Mouse (Mus musculus): ENCODE measurements around the gene Hcar2.

Hcar2 gene

DNA sequence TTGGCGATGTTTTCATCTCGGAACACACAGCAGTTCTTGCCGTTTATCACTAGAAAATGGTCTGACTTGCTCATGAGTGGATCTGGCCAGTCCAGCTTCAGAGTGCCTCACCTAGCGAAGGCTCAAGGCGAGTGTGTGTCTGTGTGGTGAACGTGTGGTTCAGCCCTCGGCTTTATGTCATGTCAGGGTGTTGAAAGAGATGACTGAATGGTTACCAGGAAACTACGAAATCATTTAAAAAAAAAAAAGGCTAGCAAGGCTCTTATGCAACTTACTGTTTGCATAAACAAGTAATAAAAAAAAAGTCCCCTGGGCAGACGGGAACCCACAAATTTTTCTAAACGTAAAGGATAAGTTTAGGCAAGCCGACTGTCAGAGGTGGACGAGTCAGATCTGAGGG is at the start of gene Hcar2:
Gene Hcar2 (minus strand): TSS at position 135 of the 400 bp plus-strand sequence.
- peak in 1 of 2 experiments; percentile 41 for DNase-seq (ENCODE audit: low spot score in 2 of 2)

DNA sequence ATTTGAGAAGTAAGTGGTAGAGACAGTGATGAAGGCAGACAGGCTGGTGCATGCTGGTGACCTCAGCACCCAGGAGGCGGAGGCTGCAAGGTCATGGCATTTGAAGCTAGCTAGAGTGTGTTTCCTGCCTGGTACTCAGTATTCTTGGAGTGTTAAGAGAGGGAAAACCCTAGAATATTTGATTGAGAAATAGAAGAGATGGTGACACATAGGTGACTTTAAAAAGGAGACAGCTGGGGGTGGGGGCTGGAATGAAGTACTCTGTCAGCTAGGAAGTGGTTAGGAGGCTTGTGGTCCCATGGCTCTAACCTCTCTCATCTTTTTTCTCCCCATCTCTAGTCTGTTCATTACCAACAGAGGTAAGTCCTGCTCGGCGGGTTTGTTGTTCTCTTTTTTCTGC is 49.6 kb upstream of the Hcar2 start:
- peak; percentile 30 to 31 for DNase-seq (ENCODE audit: low spot score in 2 of 2)

DNA sequence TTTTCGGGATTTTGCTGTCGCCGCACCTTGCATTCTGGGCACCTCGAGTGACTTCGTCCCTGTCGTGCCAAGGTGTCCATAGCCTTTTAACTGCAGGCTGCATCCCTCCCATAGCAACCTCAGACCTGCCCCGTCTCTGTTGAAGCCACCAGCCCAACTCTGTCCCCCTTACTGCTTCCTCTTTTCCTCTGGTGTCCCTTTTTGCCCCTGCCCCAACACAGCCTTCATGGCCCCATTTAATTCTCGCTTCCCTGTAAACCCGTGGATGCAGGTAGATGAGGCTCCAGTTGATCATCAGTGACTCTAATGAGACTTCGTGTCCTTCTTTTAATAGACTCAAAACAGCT is 42.3 kb upstream of the Hcar2 start:
- no peak for DNase-seq (ENCODE audit: low spot score in 2 of 2)

DNA sequence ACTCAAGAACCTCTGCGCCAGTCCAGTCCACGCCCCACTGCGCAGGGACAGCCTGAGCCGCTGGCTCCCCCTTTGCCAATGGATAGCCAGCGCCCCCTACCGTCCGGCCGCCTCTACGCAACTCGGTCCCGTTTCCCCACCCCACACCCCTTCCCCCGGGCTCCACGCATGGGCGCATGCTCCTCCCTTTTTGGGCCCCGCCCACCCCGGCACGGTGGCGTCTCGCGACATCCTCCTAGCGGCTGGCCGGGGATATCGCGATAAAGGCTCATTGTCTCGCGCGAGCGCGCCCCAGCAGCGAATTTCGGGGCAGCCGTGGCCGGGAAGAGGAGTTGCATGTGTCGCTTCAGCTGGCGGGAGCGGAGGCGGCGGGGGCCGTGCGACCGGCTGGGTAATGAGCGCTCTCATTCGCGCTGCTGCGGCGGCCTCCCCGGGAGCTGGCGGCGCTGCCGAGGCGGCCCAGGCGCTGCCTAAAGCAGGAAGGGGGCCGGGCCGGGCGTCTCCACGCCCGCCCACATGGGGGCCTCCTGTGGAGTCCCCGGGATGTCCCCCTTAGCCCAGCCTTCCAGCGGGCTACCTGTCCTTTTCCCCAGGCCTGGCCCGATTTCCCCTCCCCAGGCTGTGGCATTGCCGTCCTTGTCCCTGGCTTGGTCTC is 41.8 kb upstream of the Hcar2 start, which contains the start of gene Denr:
Gene Denr (plus strand): TSS at position 200 of the 655 bp plus-strand sequence.
- DNase-seq (ENCODE audit: low spot score in 2 of 2): peak; percentile 99

DNA sequence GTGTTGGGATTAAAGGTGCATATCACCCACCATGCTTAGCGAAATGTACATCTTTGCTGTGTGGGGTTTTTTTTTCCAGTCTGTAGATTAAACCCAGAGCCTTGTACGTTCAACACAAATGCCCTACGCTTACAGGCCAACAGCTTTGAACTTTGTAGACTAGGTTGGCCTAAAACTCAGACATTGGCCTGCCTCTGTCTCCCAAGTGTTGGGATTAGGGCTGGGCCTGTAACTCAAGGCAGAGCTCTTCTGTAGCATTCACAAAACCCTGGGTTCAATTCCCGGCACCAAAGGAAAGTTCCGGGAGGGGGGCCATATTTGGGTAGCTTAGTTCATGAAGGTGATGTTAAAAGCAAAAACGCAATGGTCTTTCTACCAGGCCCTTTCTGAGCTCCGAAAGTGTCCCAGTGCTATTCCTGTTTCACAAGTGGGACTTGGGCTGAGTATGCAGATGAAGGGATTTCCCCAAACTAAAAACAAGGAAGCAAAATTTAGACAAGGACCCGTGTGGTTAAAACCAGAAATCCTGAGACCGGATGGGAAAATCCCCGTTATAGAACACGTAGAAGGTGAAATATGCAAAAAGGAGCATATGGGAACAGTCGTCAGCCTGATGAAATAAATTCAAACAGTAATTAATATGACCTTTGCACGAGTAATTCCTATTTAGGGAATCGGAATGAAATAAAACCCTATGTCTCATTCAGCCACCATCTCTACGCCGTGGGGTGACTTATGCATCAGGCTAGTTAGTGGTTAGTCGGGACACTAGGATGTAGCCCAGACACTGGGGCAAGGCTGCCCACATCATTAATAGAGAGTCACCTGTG is 41.1 kb upstream of the Hcar2 start:
- no peak for DNase-seq (ENCODE audit: low spot score in 2 of 2)

DNA sequence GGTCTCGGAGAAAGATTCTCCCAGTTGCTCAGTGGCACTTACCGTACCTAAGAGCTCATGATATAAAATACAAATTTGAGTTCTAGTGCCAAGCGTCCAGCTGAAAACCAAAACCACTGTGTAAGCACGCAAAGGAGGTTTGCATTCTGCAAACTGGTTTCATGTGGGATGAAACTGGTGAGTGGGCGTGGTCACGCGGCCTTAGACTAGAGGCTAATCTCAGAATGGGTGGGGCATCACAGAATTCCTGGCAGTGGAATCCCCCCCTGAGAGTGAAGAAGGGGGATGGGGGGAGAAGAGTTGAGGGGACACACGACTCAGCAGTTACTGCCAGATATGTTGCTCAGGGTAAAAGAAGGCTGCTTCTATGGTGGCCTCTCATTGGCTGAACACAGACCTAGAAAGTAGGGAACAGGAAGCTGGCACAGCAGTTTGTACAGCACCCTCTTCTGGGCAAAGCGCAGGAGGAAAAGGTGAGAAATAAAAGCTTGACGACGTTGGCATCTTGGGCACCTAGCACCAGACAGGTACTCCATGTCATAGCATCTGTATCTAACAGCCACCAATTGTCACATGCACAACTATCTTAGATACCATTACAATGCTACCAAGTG is 38.9 kb upstream of the Hcar2 start:
- DNase-seq (ENCODE audit: low spot score in 2 of 2): no peak

DNA sequence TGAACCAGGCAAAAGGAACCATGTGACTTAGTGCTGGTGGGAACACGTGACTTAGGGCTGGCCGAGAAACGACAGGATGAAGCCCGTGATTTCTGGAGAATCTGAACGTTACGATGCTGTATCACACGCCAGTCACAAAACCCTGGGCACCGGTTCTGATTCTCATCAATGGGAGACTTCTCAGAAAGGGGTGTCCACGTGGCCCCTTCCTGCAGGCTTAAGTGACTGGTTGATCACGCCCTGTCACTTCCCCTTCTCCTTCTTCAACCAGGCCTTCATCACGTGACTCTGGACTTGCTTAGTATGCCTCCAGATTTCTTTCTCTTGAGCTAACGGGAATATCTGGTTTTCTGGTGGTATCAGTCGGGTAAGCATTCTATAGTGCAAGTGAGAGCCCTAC is 32.1 kb upstream of the Hcar2 start:
- peak in 1 of 2 experiments; percentile 21 for DNase-seq (ENCODE audit: low spot score in 2 of 2)

DNA sequence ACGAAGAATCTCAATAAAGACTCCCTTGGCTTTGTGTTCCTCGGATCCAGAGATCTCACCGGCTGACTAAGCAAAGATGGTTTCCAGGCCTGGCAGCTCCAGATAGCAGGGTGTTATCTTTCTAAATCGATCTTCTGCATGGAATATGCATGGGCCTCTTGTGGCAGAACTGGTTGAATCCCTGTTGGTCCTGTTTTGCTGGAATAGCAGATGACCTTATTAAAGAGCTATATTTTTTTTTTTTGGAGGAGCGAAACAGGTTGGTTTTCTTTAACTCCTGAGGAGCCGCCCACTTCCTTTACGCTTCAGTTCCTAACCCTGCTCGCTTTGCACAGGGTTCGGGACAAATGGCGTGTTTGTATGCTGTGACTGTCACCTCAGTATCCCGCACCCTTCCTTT is 31.1 kb upstream of the Hcar2 start:
- no peak for DNase-seq (ENCODE audit: low spot score in 2 of 2)

DNA sequence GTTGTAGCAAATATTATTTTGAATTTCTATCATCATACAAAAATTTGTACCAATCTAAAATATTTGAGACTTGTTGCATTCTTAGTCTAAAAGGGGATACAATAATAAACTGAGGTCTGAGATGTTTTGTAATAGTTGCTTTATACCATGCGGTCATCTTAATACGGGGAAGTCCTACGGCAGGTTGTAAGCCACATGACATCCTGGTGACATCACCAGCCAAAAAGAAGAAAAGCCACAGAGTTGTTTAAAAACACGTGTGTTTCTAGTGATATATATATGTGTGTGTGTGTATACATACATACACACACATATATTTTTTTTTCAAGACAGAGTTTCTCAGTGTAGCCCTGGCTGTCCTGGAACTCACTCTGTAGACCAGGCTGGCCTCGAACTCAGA is 28.2 kb upstream of the Hcar2 start:
- no peak for DNase-seq (ENCODE audit: low spot score in 2 of 2)

DNA sequence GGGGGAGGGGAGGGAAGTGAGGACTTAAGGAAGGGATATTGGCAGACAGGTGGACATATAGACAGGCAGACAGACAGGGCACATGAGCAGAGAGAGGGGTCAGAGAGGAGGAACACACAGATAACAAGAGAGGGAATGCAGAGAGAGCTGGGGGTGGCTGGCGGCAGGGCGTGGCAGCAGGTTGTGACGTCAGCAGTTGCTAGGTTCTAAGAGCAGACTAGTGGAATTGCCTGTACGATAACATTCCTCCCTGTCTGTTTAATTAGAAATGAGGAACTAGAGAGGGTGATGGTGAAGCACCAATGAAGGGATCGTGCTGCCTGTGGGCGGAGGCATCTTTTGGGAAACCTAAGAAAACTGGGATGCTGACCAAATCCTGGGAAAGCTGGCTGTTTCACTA is 26.4 kb upstream of the Hcar2 start:
- peak; percentile 51 to 68 for DNase-seq (ENCODE audit: low spot score in 2 of 2)

DNA sequence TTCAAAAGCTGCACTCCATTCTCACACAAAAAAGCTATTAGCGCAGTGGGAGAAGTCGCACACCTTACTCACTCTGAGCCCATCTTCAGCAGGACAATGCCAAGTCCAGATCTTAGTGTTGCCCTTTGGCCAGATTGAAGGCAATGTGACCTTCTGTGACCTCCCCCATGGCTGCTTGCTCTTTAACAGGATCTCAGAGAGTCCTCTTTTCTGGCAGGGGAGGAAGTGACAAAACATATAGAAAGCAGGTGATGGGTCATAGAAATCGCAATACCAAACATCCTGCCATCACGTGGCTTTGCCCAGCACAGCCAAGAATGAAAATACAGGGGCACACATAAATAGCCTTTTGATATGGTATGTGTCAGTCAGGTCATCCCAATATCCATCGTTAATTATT is 25.7 kb upstream of the Hcar2 start:
- DNase-seq (ENCODE audit: low spot score in 2 of 2): no peak

DNA sequence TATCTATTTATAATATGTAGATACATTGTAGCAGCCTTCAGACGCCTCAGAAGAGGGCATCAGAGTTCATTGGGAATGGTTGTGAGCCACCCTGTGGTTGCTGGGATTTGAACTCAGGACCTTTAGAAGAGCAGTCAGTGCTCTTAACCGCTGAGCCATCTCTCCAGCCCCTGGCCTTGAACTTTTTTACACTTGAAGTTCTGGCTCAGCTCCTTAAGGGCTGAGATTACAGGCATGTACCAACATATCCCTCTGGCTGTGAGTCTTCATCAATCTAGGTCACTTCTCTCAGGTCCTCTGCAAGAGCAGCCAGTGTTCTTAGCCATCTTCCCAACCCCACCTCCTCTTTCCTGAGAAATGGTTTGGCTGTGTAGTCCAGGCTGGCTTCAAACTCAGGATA is 25.0 kb upstream of the Hcar2 start:
- DNase-seq (ENCODE audit: low spot score in 2 of 2): no peak

DNA sequence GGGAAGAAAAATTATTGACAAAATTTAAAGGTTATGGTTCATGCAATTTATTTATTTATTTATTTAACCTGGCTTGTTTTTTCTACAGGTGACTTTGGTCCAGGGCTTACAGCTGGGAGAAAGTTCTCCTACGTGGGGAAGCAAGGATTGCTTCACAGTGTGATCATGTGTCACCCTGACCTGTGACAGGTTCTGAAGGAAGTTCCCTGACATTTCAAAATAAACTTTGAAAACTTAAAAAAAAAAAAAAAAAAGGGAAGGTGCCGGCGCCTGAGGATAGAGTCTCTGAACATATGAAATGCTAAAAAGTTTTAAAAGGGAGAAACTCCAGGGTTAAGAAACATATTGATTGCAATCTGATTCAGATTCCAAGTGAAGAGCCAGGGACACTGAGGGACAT is 21.1 kb upstream of the Hcar2 start:
- no peak for DNase-seq (ENCODE audit: low spot score in 2 of 2)

DNA sequence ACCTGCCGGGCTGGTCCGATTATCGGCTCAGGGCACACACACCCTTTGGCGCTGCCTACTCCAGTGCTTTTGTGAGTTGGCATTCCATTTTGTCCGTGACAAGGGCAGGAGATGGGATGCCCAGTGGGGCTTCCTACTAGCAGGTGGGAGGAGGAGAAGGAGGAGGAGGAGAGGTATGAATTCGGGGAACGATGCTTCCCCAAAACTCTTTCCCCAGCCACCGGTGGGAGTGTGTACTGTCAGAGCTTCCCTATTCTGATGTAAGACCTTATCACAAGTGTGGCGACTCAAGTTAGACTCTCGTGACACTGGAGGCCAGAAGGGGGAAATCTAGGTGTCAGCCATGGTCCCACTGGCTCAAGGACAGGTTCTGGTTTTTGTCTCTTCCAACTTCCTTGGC is 19.0 kb upstream of the Hcar2 start:
- DNase-seq (ENCODE audit: low spot score in 2 of 2): no peak

DNA sequence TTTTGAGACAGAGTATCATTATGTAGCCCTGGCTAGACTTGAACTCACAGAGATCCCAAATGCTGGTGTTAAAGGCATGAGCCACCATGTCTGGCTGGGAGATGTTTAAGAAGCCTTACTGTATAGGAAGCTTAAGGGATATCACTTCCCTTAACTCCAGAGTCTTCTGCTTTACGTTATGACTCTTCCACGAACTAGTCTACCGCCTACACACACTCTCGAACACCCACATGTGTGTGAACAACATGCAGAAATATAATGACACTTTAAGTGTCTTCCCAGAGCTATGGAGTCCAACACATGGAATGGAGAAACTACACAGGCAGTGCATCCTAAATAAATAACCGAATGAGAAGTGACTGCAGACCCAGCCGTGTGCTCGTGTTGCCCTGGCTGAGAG is 18.6 kb upstream of the Hcar2 start:
- no peak for DNase-seq (ENCODE audit: low spot score in 2 of 2)

DNA sequence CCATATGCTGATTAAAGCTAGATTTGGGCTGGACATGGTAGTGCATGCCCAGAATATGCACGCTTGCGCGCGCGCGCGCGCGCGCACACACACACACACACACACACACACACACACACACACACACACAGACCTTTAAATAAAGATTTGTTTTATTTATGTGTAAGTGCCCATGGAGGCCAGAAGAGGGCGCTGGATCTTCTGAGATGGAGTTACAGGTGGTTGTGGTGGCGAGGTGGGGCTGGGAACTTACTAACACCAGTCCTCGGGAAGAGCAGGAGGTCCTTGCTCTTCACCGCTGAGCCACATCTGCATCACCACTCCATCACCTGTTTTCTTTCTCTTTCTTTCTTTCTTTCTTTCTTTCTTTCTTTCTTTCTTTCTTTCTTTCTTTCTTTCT is 15.5 kb upstream of the Hcar2 start:
- no peak for DNase-seq (ENCODE audit: low spot score in 2 of 2)

DNA sequence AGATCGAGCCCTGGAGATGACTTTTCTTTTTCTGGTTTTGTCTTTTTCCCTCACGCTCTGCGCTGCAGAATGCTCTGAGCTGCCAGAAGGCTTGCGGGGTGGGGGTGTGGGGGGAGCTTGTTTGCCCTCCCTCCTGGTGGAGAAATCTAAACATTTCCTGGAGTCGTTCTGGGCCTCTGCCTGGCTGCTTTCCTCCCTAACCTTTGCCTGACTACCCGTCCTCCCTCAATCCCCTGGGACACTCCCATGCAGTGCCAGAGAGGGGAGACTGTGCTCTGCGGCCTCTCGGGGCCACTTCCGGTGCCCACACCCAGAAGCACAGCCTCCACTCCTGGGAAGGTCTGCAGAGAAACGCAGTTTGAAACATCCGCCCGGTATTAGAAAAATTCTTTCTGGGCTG is 14.6 kb upstream of the Hcar2 start, which contains the start of gene Hcar1:
Gene Hcar1 (minus strand): TSS at position 93 of the 400 bp plus-strand sequence.
- no peak for DNase-seq (ENCODE audit: low spot score in 2 of 2)

DNA sequence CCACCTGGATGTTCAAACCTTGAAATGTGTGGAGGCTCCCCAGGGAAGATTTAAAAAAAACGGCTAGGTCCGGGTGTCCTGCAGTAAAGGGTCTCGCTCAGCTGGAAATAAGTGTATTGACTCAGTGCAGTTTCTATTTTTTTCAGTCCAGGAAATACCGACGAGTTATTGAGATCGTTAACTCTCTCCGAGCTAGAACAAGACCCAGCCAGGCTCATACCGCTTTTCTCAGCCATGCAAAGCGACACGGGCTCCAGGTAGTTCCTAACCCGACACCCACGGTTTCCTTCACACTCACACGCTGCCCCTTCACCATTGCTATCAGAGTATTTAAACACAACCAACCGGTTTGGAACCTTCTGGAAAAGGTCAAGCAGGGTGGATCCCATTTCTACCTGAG is 12.8 kb upstream of the Hcar2 start:
- no peak for DNase-seq (ENCODE audit: low spot score in 2 of 2)

DNA sequence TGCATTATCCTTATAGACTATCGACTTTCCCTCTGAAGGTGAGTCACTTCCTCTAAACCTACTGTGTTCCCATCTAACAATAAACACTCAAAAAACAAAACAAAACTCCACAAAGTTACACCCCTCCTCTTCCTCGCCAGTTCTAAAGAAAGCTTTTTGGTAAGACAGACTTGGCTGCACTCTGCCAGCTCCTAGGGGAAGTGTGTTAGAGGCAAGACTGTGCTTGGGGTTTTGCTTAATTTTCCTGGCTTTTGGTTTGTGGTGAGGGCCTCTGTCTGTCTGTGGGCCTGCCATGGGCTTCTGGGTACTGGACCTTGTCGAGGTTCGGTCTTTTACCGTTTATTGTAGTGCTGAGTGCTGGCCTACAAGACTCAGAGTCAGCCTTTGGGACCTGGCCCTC is 8.9 kb upstream of the Hcar2 start:
- DNase-seq (ENCODE audit: low spot score in 2 of 2): no peak

DNA sequence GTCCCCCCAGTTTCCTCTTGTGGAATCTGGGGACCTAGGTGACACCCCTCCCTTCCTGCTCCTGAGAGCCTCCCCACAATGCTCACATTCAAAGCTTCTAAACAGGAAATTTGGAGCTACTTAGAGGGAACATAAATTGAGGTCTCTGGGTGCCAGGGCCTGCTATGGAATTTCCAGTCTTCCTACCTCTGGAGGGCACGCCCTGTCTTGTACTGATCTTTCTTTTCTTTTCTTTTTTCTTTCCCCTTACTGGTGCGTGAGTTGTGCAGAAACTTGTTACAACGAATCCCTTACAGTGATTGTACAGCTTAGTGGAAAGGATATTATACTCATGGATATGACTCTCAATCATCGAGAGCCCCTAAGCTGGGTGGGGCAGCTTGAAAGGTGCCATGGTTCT is 4.3 kb upstream of the Hcar2 start:
- DNase-seq (ENCODE audit: low spot score in 2 of 2): no peak

DNA sequence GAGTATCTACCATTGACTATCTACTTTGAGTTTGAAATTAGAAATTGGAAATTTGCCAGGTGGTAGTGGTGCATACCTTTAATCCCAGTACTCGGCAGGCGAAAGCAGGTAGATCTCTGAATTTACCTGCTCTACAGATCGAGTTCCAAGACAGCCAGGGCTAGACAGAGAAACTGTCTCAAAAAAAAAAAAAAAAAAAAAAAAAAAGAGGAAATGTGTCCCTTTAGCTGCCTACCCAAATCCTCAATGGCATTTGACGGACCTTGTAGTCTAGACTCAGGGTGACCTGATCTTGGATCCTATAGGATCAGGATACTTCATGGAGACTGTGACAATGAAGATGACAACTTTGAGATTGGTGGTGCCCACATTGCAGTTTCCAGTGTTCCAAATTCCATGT is 1.2 kb upstream of the Hcar2 start:
- DNase-seq (ENCODE audit: low spot score in 2 of 2): no peak

DNA sequence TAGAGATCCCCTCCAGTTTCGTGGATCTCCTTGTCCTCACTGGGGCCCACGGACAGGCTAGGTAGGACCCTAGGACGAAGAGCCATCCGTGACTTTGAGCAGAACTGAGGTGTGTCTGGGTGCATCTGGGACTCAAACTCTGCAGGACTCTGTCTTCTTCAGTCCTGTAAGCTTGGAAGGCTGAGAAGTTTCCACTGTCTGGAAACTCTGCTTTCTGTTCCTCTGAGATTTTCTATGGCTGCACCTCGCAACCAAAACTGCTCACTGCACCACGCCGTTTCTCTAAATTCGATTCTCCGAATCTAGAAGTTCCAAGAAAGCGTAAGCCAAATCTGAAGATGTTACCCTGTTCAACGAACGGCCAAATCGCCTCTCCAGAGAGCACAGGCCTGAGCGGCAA is 1.4 kb downstream of the Hcar2 start:
- DNase-seq (ENCODE audit: low spot score in 2 of 2): no peak

Measured in natural killer cell, adult 2 months (primary cell).